Mouse (Mus musculus) heart, embryonic 12.5 days (tissue): ENCODE measurements around the gene Zc3h7b. TPM values are rescaled to one million over a fixed set of nuclear protein-coding genes. Genes with fewer than 3 reads are reported as not detected.
A peak's percentile ranks its signal among the peaks of the same experiment; 100 is the strongest.

Source experiments
- ATAC-seq: fragments of 200-750 bp; cut with Nextera tagmentation; 2 replicates; pipeline ENCODE4 v1.8.0; 2017; ENCODE audit warnings: moderate TSS enrichment, moderate library complexity; ENCODE audit not compliant: insufficient number of reproducible peaks, low FRiP score
- H3K27ac ChIP-seq: fragments of 300-500 bp; sonication (generic); 2 replicates; pipeline ENCODE4 v1.5.1; 2016; ENCODE audit warnings: mild to moderate bottlenecking, moderate library complexity; ENCODE audit not compliant: poor library complexity, severe bottlenecking
- H3K27me3 ChIP-seq: fragments of 300-500 bp; sonication (generic); replicated peaks from 2 replicates; pipeline ENCODE4 v1.6.1; 2016; ENCODE audit warnings: mild to moderate bottlenecking, moderate library complexity
- H3K36me3 ChIP-seq: fragments of 300-500 bp; sonication (generic); 2 replicates; pipeline ENCODE4 v1.6.1; 2016; ENCODE audit warnings: mild to moderate bottlenecking, moderate library complexity
- H3K4me1 ChIP-seq: fragments of 300-500 bp; sonication (generic); replicated peaks from 2 replicates; pipeline ENCODE4 v1.6.1; 2016; ENCODE audit warnings: mild to moderate bottlenecking
- H3K4me2 ChIP-seq: fragments of 300-500 bp; sonication (generic); 2 replicates; pipeline ENCODE4 v1.6.1; 2016; ENCODE audit warnings: mild to moderate bottlenecking, moderate library complexity
- H3K4me3 ChIP-seq: fragments of 300-500 bp; sonication (generic); 2 replicates; pipeline ENCODE4 v1.5.1; 2016; ENCODE audit warnings: mild to moderate bottlenecking
- H3K9ac ChIP-seq: fragments of 300-500 bp; sonication (generic); 2 replicates; pipeline ENCODE4 v1.6.1; 2016; ENCODE audit warnings: mild to moderate bottlenecking, moderate library complexity
- H3K9me3 ChIP-seq: fragments of 300-500 bp; sonication (generic); replicated peaks from 2 replicates; pipeline ENCODE4 v1.6.1; 2016; ENCODE audit warnings: mild to moderate bottlenecking, moderate library complexity
- whole genome bisulfite sequencing: fragments of 180-500 bp; shearing (Covaris S2); methylation state at CpG from one replicate; pipeline ENCODE4 v1.1.7; 2016; 5-methylcytosine and 5-hydroxymethylcytosine counted together
- polyA plus RNA-seq: library from polyadenylated mRNA; unstranded; fragments of >200 nt; fragmentation: Nextera tagmentation; extraction: Ambion mirVana; gene quantifications from 2 replicates; pipeline ENCODE4 v1.2.1, GENCODE M21; 2016

Zc3h7b gene
- polyA plus RNA-seq, 1 experiment from 2014 or later: 27.4 TPM

DNA sequence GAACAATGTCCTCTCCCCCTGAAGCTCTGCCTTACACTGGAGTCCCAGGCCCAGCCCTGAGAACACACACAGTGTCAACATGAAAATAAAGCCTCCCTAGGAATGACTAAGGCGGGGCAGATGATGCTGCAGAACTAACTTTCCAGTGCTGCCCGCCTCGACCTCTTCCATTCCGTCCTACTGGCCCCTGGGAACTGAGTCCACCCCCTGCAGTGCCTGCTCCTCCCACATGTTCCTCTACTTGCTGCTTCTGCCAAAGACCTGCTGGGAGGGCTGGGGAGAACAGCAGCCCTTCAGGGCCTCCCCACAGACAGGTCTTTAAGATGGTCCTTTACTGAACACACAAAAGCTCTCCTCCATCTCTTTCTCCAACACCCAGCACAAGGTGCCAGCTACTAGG is 34.1 kb upstream of the Zc3h7b start:
- H3K36me3 ChIP-seq: peaks cover 89% of the 10 kb centered on the region
- no peak overlapping the region for H3K27ac ChIP-seq
- no peak for ATAC-seq
- no peak overlapping the region for H3K4me2 ChIP-seq
- H3K4me3 ChIP-seq: no peak overlapping the region
- H3K27me3 ChIP-seq: no peaks in the 10 kb centered on the region
- no peaks in the 10 kb centered on the region for H3K9me3 ChIP-seq
- 88% methylated on average over 4 of the region's 4 CpGs for WGBS
- H3K4me1 ChIP-seq: no peaks in the 10 kb centered on the region
- H3K9ac ChIP-seq: no peak overlapping the region

- Histone ChIP-seq H3K9me3 (no peaks in the 10 kb centered on the region), H3K4me1 (no peaks in the 10 kb centered on the region), H3K27me3 (no peaks in the 10 kb centered on the region), H3K9ac (no peak overlapping the region), H3K4me3 (no peak overlapping the region), H3K27ac (no peak overlapping the region), H3K4me2 (no peak overlapping the region), H3K36me3 (peaks cover 93% of the 10 kb centered on the region)
- 82% methylated on average over 6 of the region's 6 CpGs for WGBS
- no peak for ATAC-seq
Measured at GRCm38 (mm10) chr15:81713742-81714141, 31.1 kb upstream of the Zc3h7b start.

DNA sequence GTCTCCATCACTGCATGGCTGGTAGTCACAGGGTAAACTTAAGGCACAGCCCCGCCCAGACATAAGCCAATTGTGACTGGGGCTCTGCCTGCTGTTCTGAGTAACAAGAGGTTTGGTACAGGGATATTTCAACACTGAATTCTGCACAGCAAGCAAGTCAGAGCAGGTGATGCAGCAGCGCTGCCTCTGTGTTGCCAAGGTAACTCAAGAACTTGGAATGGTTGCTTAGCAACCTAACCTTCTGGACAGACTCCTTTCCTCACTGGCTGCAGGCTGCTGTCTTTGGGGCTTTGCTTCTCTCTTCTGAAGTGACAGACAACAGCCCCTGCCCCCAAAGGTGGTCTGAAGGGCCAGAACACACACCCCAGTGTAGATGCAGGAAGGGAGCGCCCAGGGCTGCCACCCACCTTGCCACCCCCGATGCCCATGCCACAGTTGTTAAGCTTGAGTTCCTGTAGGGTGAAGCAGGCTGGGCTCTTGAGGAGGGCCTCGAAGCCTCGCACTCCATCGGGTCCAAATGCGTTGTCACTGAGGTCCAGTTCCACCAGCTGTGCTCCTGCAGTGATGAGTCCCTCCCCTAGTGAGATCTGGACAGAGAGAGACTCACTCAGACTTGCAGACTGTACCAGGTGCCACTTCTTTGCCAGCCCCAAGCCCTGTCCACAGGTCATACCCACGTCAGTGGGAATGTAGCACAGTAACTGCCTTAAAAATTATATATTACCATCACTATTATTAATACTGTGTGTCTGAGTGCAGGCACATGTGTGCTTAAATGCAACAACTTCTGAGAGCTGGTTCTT is 26.3 kb upstream of the Zc3h7b start:
- ATAC-seq: no peak
- H3K9ac ChIP-seq: no peak overlapping the region
- H3K9me3 ChIP-seq: no peaks in the 10 kb centered on the region
- H3K4me2 ChIP-seq: no peak overlapping the region
- WGBS: 91% methylated on average over 9 of the region's 9 CpGs
- no peak overlapping the region for H3K27ac ChIP-seq
- H3K4me3 ChIP-seq: no peak overlapping the region
- no peaks in the 10 kb centered on the region for H3K4me1 ChIP-seq
- peaks cover 95% of the 10 kb centered on the region for H3K36me3 ChIP-seq
- H3K27me3 ChIP-seq: no peaks in the 10 kb centered on the region

DNA sequence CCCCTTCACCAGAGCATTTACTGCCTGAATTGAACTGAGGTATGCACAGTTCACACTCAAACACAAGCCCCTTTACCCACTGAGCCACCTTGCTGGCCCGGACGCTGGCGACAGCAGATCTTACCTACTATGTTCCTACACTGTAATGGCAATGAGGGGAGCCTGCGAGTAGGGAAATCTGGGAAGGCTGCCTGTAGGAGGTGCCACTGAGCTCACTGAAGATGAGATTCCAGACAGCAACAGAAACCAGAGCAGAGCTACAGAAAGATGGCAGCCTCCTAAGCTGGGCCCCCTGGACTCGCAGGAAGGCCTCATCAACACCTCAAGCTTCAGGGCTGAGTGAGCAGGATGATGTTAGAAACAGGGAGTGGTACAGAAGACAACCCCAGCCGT is 25.7 kb upstream of the Zc3h7b start:
- Histone ChIP-seq H3K36me3 (peaks cover 95% of the 10 kb centered on the region), H3K27ac (no peak overlapping the region), H3K9me3 (no peaks in the 10 kb centered on the region), H3K4me2 (no peak overlapping the region), H3K9ac (no peak overlapping the region), H3K4me1 (no peaks in the 10 kb centered on the region), H3K4me3 (no peak overlapping the region), H3K27me3 (no peaks in the 10 kb centered on the region)
- WGBS: 91% methylated on average over 6 of the region's 6 CpGs
- no peak for ATAC-seq

GRCm38 (mm10) chr15:81722361-81722760 is 22.5 kb upstream of the Zc3h7b start:
- Histone ChIP-seq H3K36me3 (peaks cover 77% of the 10 kb centered on the region), H3K9me3 (no peaks in the 10 kb centered on the region), H3K4me2 (no peak overlapping the region), H3K27me3 (no peaks in the 10 kb centered on the region), H3K4me1 (no peaks in the 10 kb centered on the region), H3K4me3 (no peak overlapping the region), H3K9ac (no peak overlapping the region), H3K27ac (no peak overlapping the region)
- no peak for ATAC-seq
- WGBS: 92% methylated on average over 5 of the region's 5 CpGs

- Histone ChIP-seq H3K4me1 (peaks cover 13% of the 10 kb centered on the region), H3K9me3 (no peaks in the 10 kb centered on the region), H3K9ac (no peak overlapping the region), H3K4me3 (no peak overlapping the region), H3K27ac (no peak overlapping the region), H3K36me3 (peaks cover 65% of the 10 kb centered on the region), H3K4me2 (no peak overlapping the region), H3K27me3 (no peaks in the 10 kb centered on the region)
- ATAC-seq: no peak
- 93% methylated on average over 11 of the region's 11 CpGs for WGBS
Measured at GRCm38 (mm10) chr15:81723653-81724052, 21.2 kb upstream of the Zc3h7b start.

DNA sequence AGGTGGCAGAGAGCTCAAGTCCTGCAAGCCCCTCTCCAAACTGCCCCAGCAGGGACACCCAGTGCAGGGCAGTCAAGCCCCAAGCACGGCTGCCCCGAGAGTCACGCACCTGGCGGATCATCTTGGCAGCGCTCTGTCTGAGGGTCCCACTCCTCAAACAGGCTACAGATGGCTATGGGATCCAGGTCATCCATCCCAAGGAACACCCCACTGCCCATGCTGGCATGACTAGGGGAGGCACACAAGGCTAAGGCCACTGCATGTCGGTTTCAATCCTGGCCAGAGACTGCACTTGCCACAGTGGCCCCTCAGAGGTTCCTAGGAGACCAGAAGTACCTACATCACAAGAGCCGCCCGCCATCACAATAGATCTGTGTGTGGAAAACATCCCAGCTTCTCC is 18.9 kb upstream of the Zc3h7b start:
- H3K4me2 ChIP-seq: no peak overlapping the region
- H3K9ac ChIP-seq: no peak overlapping the region
- no peak overlapping the region for H3K4me3 ChIP-seq
- WGBS: 95% methylated on average over 8 of the region's 8 CpGs
- H3K9me3 ChIP-seq: no peaks in the 10 kb centered on the region
- no peak for ATAC-seq
- no peaks in the 10 kb centered on the region for H3K27me3 ChIP-seq
- peaks cover 41% of the 10 kb centered on the region for H3K36me3 ChIP-seq
- H3K4me1 ChIP-seq: peaks cover 15% of the 10 kb centered on the region
- H3K27ac ChIP-seq: no peak overlapping the region

GRCm38 (mm10) chr15:81729241-81729791 is 15.5 kb upstream of the Zc3h7b start:
- H3K36me3 ChIP-seq: peaks cover 8% of the 10 kb centered on the region
- peak overlapping the region; percentile 86 for H3K4me2 ChIP-seq
- H3K4me3 ChIP-seq: peak overlapping the region; percentile 89
- peak overlapping the region; percentile 91 for H3K9ac ChIP-seq
- peak; percentile 64 for ATAC-seq
- peak overlapping the region; percentile 65 for H3K27ac ChIP-seq
- H3K9me3 ChIP-seq: no peaks in the 10 kb centered on the region
- WGBS: under 1% methylated on average over 44 of the region's 49 CpGs
- peaks cover 15% of the 10 kb centered on the region for H3K4me1 ChIP-seq
- H3K27me3 ChIP-seq: no peaks in the 10 kb centered on the region

- peaks cover 15% of the 10 kb centered on the region for H3K4me1 ChIP-seq
- H3K9me3 ChIP-seq: no peaks in the 10 kb centered on the region
- peak; percentile 97 for ATAC-seq
- peak overlapping the region; percentile 91 for H3K9ac ChIP-seq
- peak overlapping the region; percentile 86 for H3K4me2 ChIP-seq
- H3K27ac ChIP-seq: peak overlapping the region; percentile 65
- 5% methylated on average over 41 of the region's 41 CpGs for WGBS
- peaks cover 6% of the 10 kb centered on the region for H3K36me3 ChIP-seq
- H3K4me3 ChIP-seq: peak overlapping the region; percentile 89
- no peaks in the 10 kb centered on the region for H3K27me3 ChIP-seq
Measured at GRCm38 (mm10) chr15:81729792-81730635, 14.8 kb upstream of the Zc3h7b start.

- H3K27me3 ChIP-seq: no peaks in the 10 kb centered on the region
- H3K4me1 ChIP-seq: no peaks in the 10 kb centered on the region
- no peak overlapping the region for H3K9ac ChIP-seq
- ATAC-seq: no peak
- H3K4me3 ChIP-seq: no peak overlapping the region
- WGBS: 53% methylated on average over 3 of the region's 3 CpGs
- H3K4me2 ChIP-seq: no peak overlapping the region
- no peaks in the 10 kb centered on the region for H3K9me3 ChIP-seq
- no peak overlapping the region for H3K27ac ChIP-seq
- no peaks in the 10 kb centered on the region for H3K36me3 ChIP-seq
Measured at GRCm38 (mm10) chr15:81735075-81735474, 9.8 kb upstream of the Zc3h7b start.

- no peaks in the 10 kb centered on the region for H3K27me3 ChIP-seq
- H3K27ac ChIP-seq: no peak overlapping the region
- H3K9ac ChIP-seq: no peak overlapping the region
- H3K36me3 ChIP-seq: no peaks in the 10 kb centered on the region
- H3K4me2 ChIP-seq: no peak overlapping the region
- peaks cover 3% of the 10 kb centered on the region for H3K4me1 ChIP-seq
- H3K9me3 ChIP-seq: no peaks in the 10 kb centered on the region
- no peak overlapping the region for H3K4me3 ChIP-seq
- 59% methylated on average over 3 of the region's 3 CpGs for WGBS
- ATAC-seq: no peak
Measured at GRCm38 (mm10) chr15:81739296-81739695, 5.6 kb upstream of the Zc3h7b start.
